Mouse (Mus musculus) fibroblast of lung, adult 2 months (primary cell): Measurements from ENCODE around the gene Cat.
A peak's percentile ranks its signal among the peaks of the same experiment; 100 is the strongest.

ENCODE experiments used
- DNase-seq: peaks from one replicate; pipeline ENCODE4 v3.0.0-alpha.2; 2011; ENCODE audit warnings: low read depth

Cat gene

GRCm38 (mm10) chr2:103476657-103477056 is 8.3 kb downstream of the Cat start:
- DNase-seq: no peak

GRCm38 (mm10) chr2:103476180-103476579 is 8.8 kb downstream of the Cat start:
- no peak for DNase-seq

- no peak for DNase-seq
These were observed 11.6 kb downstream of the Cat start for GRCm38 (mm10) chr2:103473362-103473761.

GRCm38 (mm10) chr2:103466984-103467588 is 17.9 kb downstream of the Cat start:
- DNase-seq: no peak

- no peak for DNase-seq
These were observed 18.7 kb downstream of the Cat start for GRCm38 (mm10) chr2:103466272-103466671.

- no peak for DNase-seq
These were observed 19.5 kb downstream of the Cat start for GRCm38 (mm10) chr2:103465429-103465828.

GRCm38 (mm10) chr2:103464524-103464923 is 20.4 kb downstream of the Cat start:
- peak; percentile 57 for DNase-seq

- no peak for DNase-seq
These were observed 22.2 kb downstream of the Cat start for GRCm38 (mm10) chr2:103462746-103463145.

GRCm38 (mm10) chr2:103461743-103462142 is 23.2 kb downstream of the Cat start:
- DNase-seq: peak; percentile 53

GRCm38 (mm10) chr2:103461210-103461609 is 23.8 kb downstream of the Cat start:
- DNase-seq: no peak

GRCm38 (mm10) chr2:103459069-103459468 is 25.9 kb downstream of the Cat start:
- DNase-seq: no peak

GRCm38 (mm10) chr2:103457628-103458027 is 27.3 kb downstream of the Cat start:
- no peak for DNase-seq

GRCm38 (mm10) chr2:103457048-103457447 is 27.9 kb downstream of the Cat start:
- no peak for DNase-seq

- DNase-seq: no peak
These were observed 28.3 kb downstream of the Cat start for GRCm38 (mm10) chr2:103456646-103457045.

GRCm38 (mm10) chr2:103455748-103456147 is 29.2 kb downstream of the Cat start:
- no peak for DNase-seq

- no peak for DNase-seq
These were observed 32.4 kb downstream of the Cat start for GRCm38 (mm10) chr2:103452550-103452949.

- no peak for DNase-seq
These were observed 34.7 kb downstream of the Cat start for GRCm38 (mm10) chr2:103450267-103450666.

- no peak for DNase-seq
These were observed 35.1 kb downstream of the Cat start for GRCm38 (mm10) chr2:103449813-103450212.

- no peak for DNase-seq
These were observed 35.9 kb downstream of the Cat start for GRCm38 (mm10) chr2:103448947-103449560.

GRCm38 (mm10) chr2:103446326-103446725 is 38.6 kb downstream of the Cat start:
- no peak for DNase-seq

- no peak for DNase-seq
These were observed 39.2 kb downstream of the Cat start for GRCm38 (mm10) chr2:103445776-103446175.

GRCm38 (mm10) chr2:103439710-103440109 is 45.2 kb downstream of the Cat start:
- peak; percentile 47 for DNase-seq

GRCm38 (mm10) chr2:103439071-103439622 is 45.8 kb downstream of the Cat start:
- no peak for DNase-seq

GRCm38 (mm10) chr2:103436534-103436933 is 48.4 kb downstream of the Cat start:
- DNase-seq: no peak
